Mouse (Mus musculus): ENCODE measurements around the gene Plet1.

Gene Plet1

GRCm38 (mm10) chr9:50535930-50536329, 41.6 kb downstream of the Plet1 start:
- no peak for DNase-seq (ENCODE audit: low spot score in 2 of 2)

GRCm38 (mm10) chr9:50536603-50537135, 42.3 kb downstream of the Plet1 start:
- no peak for DNase-seq (ENCODE audit: low spot score in 2 of 2)

GRCm38 (mm10) chr9:50537295-50537694, 43.0 kb downstream of the Plet1 start:
- no peak for DNase-seq (ENCODE audit: low spot score in 2 of 2)

DNA sequence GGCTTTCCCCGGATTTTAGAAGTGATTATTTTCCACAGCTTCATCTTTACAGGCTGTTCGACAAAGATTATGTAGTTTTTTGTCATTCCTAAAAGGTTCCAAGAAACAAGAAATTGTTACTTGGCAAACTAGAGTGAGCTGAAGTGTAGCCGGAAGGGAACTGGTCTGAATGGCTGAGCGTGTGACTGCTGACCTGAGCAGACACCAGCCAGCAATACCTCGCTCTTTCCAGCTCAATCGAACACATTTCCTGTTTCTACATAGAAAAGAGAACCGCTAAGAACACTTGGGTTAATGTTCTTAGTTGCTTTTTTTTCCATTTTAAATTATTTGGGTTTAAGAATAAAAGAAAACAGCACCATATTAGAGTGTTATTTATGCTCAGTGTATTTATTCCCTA, 45.8 kb downstream of the Plet1 start:
- DNase-seq (ENCODE audit: low spot score in 2 of 2): no peak

GRCm38 (mm10) chr9:50542401-50542800, 48.1 kb downstream of the Plet1 start:
- DNase-seq (ENCODE audit: low spot score in 2 of 2): no peak

- no peak for DNase-seq (ENCODE audit: low spot score in 2 of 2)
These were observed 53.6 kb downstream of the Plet1 start for GRCm38 (mm10) chr9:50547859-50548478.

DNA sequence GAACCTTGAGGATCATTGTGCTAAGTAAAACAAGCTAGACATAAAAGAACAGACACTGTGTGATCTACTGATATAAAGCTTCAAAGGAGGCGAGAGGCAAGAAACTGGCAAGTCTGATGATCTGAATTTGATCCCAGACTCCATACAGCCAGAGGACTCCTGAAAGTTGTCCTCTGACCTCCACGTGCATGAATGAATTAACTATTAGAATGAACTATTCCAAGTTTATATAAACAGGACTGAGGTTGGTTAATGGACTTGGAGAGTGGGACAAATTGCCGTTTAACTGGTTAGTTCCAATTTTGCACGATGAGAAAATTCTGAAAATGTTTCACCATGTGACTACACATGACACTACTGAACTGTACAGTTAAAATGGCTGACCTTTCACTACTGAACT, 54.6 kb downstream of the Plet1 start:
- DNase-seq (ENCODE audit: low spot score in 2 of 2): no peak

GRCm38 (mm10) chr9:50552206-50552605, 57.9 kb downstream of the Plet1 start:
- no peak for DNase-seq (ENCODE audit: low spot score in 2 of 2)

DNA sequence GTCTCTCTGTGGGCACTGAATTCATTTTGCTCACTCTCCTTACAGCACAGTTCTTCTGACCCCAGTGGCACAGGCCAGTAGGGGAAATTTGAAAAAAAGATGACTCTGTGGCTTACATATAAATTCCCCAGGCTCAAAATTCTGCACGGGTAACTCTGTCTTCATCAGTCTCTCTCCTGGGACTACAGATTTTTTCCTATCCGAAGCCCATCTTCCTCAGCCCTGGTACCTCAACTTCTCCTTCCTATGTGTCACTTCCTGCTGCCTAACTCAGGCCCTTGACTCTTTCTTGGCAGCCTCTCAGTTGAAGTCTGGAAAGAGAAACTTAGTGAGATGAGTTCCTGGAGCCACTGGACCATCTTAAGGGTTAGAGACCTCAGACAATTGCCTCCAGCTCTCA, 59.2 kb downstream of the Plet1 start:
- no peak for DNase-seq (ENCODE audit: low spot score in 2 of 2)

DNA sequence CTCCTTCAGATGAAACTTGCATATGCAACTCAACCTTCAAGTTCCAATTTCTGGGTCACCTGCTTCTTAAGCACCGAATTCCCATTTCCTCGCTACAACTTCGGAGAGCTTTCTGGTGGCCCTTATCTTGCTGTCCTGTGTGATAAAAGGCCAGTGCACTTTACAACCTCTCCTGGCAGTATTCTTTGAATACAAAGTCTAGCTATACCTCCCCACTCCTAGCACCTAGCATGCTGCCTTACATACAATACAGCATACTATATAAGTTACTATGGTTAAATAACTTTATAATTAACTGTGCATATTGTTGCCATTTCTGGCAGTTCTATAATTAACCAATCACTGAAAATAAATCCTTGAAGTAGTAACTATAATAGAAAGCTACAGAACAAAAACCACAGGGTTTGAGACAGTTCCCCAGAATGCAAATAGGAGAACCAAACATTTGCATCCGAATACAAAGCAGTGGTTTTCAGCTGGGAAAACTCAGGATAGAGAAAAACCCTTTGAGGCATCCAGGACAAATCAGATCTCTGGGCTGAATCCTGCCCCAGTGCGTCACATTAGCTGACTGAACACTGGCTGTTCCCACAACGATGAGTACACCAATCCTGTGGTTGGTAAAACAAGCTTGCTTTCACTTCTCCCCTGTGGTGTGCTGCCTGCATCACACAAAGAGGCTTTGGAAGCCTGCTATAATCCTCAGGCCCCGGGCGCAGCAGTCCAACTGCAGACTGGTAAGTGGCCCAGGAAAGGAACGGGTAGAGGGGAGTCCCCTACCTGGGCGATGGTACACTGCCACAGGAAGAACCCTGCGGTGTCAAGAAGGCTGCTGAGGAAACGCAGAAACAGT, 60.1 kb downstream of the Plet1 start, which contains the start of gene Il18:
Il18 (plus strand) TSS at position 587 of the 853 bp plus-strand sequence.
- peak; percentile 62 to 77 for DNase-seq (ENCODE audit: low spot score in 2 of 2)

GRCm38 (mm10) chr9:50555094-50555446, 60.7 kb downstream of the Plet1 start, which contains the start of gene Bco2:
Bco2 (minus strand) TSS chr9:50555181.
- DNase-seq (ENCODE audit: low spot score in 2 of 2): no peak

All from left cerebral cortex, adult 9 months (tissue).